Mouse (Mus musculus) CH12.LX (cell line): ENCODE results near the gene Cables2. TPM values are rescaled to one million over a fixed set of nuclear protein-coding genes. Genes with fewer than 3 reads are reported as not detected.

Source experiments
- DNase-seq: peaks from one replicate; pipeline ENCODE4 v3.0.0-alpha.2; 2013; ENCODE audit errors: extremely low read depth
- H3K27ac ChIP-seq: 2 replicates; pipeline ENCODE4 v1.5.1; 2012; ENCODE audit warnings: low read depth, mild to moderate bottlenecking, control low read depth, moderate library complexity; ENCODE audit not compliant: insufficient read depth
- H3K27me3 ChIP-seq: replicated peaks from 2 replicates; pipeline ENCODE3; 2012; ENCODE audit warnings: inconsistent platforms
- H3K36me3 ChIP-seq, 2 experiments: replicated peaks in 1 of 2; 2 replicates each; pipeline versions ENCODE3 to v1.6.1; 2012; ENCODE audit warnings: inconsistent platforms in 1 of 2, low read length in 1 of 2, mild to moderate bottlenecking in 1 of 2, mixed read lengths in 1 of 2, moderate library complexity in 1 of 2; ENCODE audit not compliant: control insufficient read depth in 1 of 2, insufficient read depth in 1 of 2
- H3K4me1 ChIP-seq, 2 experiments: 2 replicates each; pipeline ENCODE4 v1.6.1; 2012; ENCODE audit warnings: inconsistent platforms in 1 of 2, moderate library complexity in 1 of 2; ENCODE audit not compliant: insufficient read depth in 2 of 2, control insufficient read depth in 1 of 2
- H3K4me2 ChIP-seq: 2 replicates; pipeline ENCODE4 v1.6.1; 2012; ENCODE audit warnings: low read depth, mild to moderate bottlenecking, control low read depth; ENCODE audit not compliant: poor library complexity, insufficient read depth, severe bottlenecking
- H3K4me3 ChIP-seq, 3 experiments: fragments of 150-350 bp in 1 of 3; sonication (generic) in 1 of 3; replicated peaks in 1 of 3; 2 replicates each; pipeline versions ENCODE3 to v1.5.1; 2011 to 2012; ENCODE audit warnings: low read depth in 2 of 3, low read length in 2 of 3, mild to moderate bottlenecking in 2 of 3, moderate library complexity in 2 of 3, control low read depth in 1 of 3, improper control_type of control experiment in 1 of 3, inconsistent platforms in 1 of 3, mixed read lengths in 1 of 3; ENCODE audit not compliant: poor library complexity in 1 of 3
- H3K79me2 ChIP-seq: replicated peaks from 2 replicates; pipeline ENCODE4 v1.6.1; 2012; ENCODE audit warnings: mild to moderate bottlenecking, moderate library complexity; ENCODE audit not compliant: control insufficient read depth, poor library complexity, insufficient read depth, severe bottlenecking; ENCODE audit errors: extremely low read depth
- H3K9ac ChIP-seq: 2 replicates; pipeline ENCODE4 v1.6.1; 2012; ENCODE audit warnings: low read depth, mild to moderate bottlenecking, control low read depth, moderate library complexity; ENCODE audit not compliant: insufficient read depth
- H3K9me3 ChIP-seq: replicated peaks from 2 replicates; pipeline ENCODE3; 2012; ENCODE audit warnings: low read length, inconsistent platforms, mixed read lengths
- BHLHE40 ChIP-seq: IDR thresholded peaks from 2 replicates; pipeline ENCODE4 v1.6.1; 2011; ENCODE audit warnings: mild to moderate bottlenecking, low read depth, low read length, improper control_type of control experiment
- CHD2 ChIP-seq: IDR thresholded peaks from 2 replicates; pipeline ENCODE4 v1.6.1; 2011; ENCODE audit warnings: low read length, improper control_type of control experiment
- CTCF ChIP-seq, 2 experiments: IDR thresholded peaks in 1 of 2; conservative IDR thresholded peaks in 1 of 2; 2 replicates each; pipeline ENCODE4 v1.5.1; 2011 to 2012; ENCODE audit warnings: low read depth in 2 of 2, low read length in 2 of 2, improper control_type of control experiment in 1 of 2, inconsistent platforms in 1 of 2, mild to moderate bottlenecking in 1 of 2, moderate library complexity in 1 of 2
- HCFC1 ChIP-seq: IDR thresholded peaks from 2 replicates; pipeline ENCODE4 v1.6.1; 2012; ENCODE audit warnings: low read depth, mild to moderate bottlenecking, inconsistent platforms, low read length, improper control_type of control experiment
- JUN ChIP-seq: IDR thresholded peaks from 2 replicates; pipeline ENCODE4 v1.6.1; 2011; ENCODE audit warnings: low read depth, mild to moderate bottlenecking, low read length, improper control_type of control experiment, moderate library complexity; ENCODE audit not compliant: insufficient read depth
- KAT2A ChIP-seq: IDR thresholded peaks from 2 replicates; pipeline ENCODE4 v1.6.1; 2012; ENCODE audit warnings: low read length, improper control_type of control experiment, inconsistent platforms; ENCODE audit not compliant: insufficient replicate concordance
- MAFK ChIP-seq: IDR thresholded peaks from 2 replicates; pipeline ENCODE4 v1.6.1; 2011; ENCODE audit warnings: low read length, improper control_type of control experiment; ENCODE audit not compliant: insufficient replicate concordance
- MAX ChIP-seq: IDR thresholded peaks from 2 replicates; pipeline ENCODE4 v1.6.1; 2011; ENCODE audit warnings: low read length, improper control_type of control experiment
- MAZ ChIP-seq: IDR thresholded peaks from 2 replicates; pipeline ENCODE4 v1.6.1; 2012; ENCODE audit warnings: low read depth, mild to moderate bottlenecking, inconsistent platforms, low read length, improper control_type of control experiment, moderate library complexity
- MEF2A ChIP-seq: IDR thresholded peaks from 2 replicates; pipeline ENCODE4 v1.6.1; 2014; ENCODE audit warnings: low read depth, mild to moderate bottlenecking, inconsistent platforms, low read length, improper control_type of control experiment, borderline replicate concordance
- MYC ChIP-seq: IDR thresholded peaks from 2 replicates; pipeline ENCODE4 v1.6.1; 2011; ENCODE audit warnings: low read depth, mild to moderate bottlenecking, improper control_type of control experiment, low read length
- NELFE ChIP-seq: IDR thresholded peaks from 2 replicates; pipeline ENCODE4 v1.6.1; 2011; ENCODE audit warnings: low read depth, low read length, improper control_type of control experiment
- NRF1 ChIP-seq: IDR thresholded peaks from 2 replicates; pipeline ENCODE4 v1.6.1; 2014; ENCODE audit warnings: low read depth, mild to moderate bottlenecking, inconsistent platforms, low read length, improper control_type of control experiment, moderate library complexity
- POLR2A ChIP-seq: IDR thresholded peaks from 2 replicates; pipeline ENCODE4 v1.6.1; 2011; ENCODE audit warnings: low read depth, mild to moderate bottlenecking, improper control_type of control experiment, low read length
- POLR2AphosphoS2 ChIP-seq: IDR thresholded peaks from 2 replicates; pipeline ENCODE4 v1.6.1; 2011; ENCODE audit warnings: low read depth, low read length, improper control_type of control experiment
- RAD21 ChIP-seq: IDR thresholded peaks from 2 replicates; pipeline ENCODE4 v1.6.1; 2011; ENCODE audit warnings: low read depth, mild to moderate bottlenecking, low read length, improper control_type of control experiment, moderate library complexity
- SIN3A ChIP-seq: IDR thresholded peaks from 2 replicates; pipeline ENCODE4 v1.6.1; 2012; ENCODE audit warnings: low read length, improper control_type of control experiment, inconsistent platforms
- SMC3 ChIP-seq: IDR thresholded peaks from 2 replicates; pipeline ENCODE4 v1.6.1; 2011; ENCODE audit warnings: low read depth, low read length, improper control_type of control experiment
- TCF12 ChIP-seq: IDR thresholded peaks from 2 replicates; pipeline ENCODE4 v1.6.1; 2014; ENCODE audit warnings: low read depth, mild to moderate bottlenecking, inconsistent platforms, low read length, improper control_type of control experiment
- UBTF ChIP-seq: IDR thresholded peaks from 2 replicates; pipeline ENCODE4 v1.6.1; 2012; ENCODE audit warnings: low read depth, mild to moderate bottlenecking, inconsistent platforms, low read length, improper control_type of control experiment, moderate library complexity
- ZKSCAN1 ChIP-seq: IDR thresholded peaks from 2 replicates; pipeline ENCODE4 v1.6.1; 2012; ENCODE audit warnings: low read depth, inconsistent platforms, low read length, improper control_type of control experiment, borderline replicate concordance
- ZNF384 ChIP-seq: IDR thresholded peaks from 2 replicates; pipeline ENCODE4 v1.6.1; 2012; ENCODE audit warnings: low read depth, low read length, improper control_type of control experiment, inconsistent platforms
- dilution Hi-C: fragments of 300-500 bp; cut with MboI; formaldehyde crosslinking; loops from 2 replicates; pipeline ENCODE4 v1.14.3; 2020; ENCODE audit warnings: low sequenced_read_pairs; ENCODE audit not compliant: extremely low pct_unique_long_range_greater_than_20kb, extremely low pct_ligation_motif_present
- in situ Hi-C: fragments of 300-500 bp; cut with MboI; formaldehyde crosslinking; loops from 3 replicates; pipeline ENCODE4 v1.14.3; 2019; ENCODE audit warnings: low sequenced_read_pairs, low pct_ligation_motif_present, low pct_unique_long_range_greater_than_20kb, mixed read lengths
- polyA plus RNA-seq: library from polyadenylated mRNA; unstranded; fragments of >175 nt; gene quantifications from 2 replicates; pipeline ENCODE4 v1.2.1, GENCODE M21; 2012; ENCODE audit warnings: low read depth; ENCODE audit not compliant: insufficient read length
- total RNA-seq, 2 experiments: library from RNA; depleted of rRNA; stranded (reverse); fragments of 300-350 nt in 1 of 2; fragments of >200 nt in 1 of 2; gene quantifications; 2 replicates each; pipeline ENCODE4 v1.2.3; 2012 to 2014

Gene Cables2
- total and polyA plus RNA-seq, 3 experiments: 13.0 to 29.9 (median 17.2) TPM

DNA sequence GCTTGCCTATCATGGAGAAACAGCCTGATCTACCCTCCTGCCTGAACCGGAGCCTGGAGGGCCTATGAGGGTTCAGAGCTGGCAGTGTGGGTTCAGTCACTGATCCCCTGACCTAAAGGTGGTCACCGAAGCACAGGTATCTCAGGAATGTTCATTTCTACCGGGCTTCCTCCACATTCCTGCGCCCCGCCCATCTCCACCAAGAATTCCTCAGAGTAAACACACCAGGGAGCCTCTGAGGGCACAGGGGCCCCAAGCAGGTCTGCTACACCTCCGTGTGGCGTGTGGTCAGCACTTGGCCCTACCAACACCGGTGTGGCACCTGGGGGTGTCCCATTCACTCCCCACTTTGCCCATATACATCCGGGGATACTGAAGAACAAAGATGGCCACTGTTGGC lies 53.1 kb downstream of the Cables2 start:
- no peak for TF ChIP-seq POLR2A
- TF ChIP-seq UBTF: no peak
- TF ChIP-seq NRF1: no peak
- no peak for TF ChIP-seq RAD21
- TF ChIP-seq SMC3: no peak
- no peak for TF ChIP-seq ZKSCAN1
- TF ChIP-seq JUN: no peak
- no peak for TF ChIP-seq ZNF384
- no peak for TF ChIP-seq HCFC1
- no peak for TF ChIP-seq CHD2
- no peak for TF ChIP-seq POLR2AphosphoS2
- no peak for TF ChIP-seq MYC
- TF ChIP-seq MAZ: no peak
- no peak for TF ChIP-seq TCF12
- no peak for TF ChIP-seq MEF2A
- TF ChIP-seq KAT2A: no peak
- no peak for TF ChIP-seq NELFE
- TF ChIP-seq MAFK: no peak
- no peak for TF ChIP-seq MAX
- TF ChIP-seq, all 38 proteins: peak for 0
- dilution Hi-C loops (no loop called here), in situ Hi-C loops (no loop called here)
- Histone ChIP-seq H3K4me2 (no peak overlapping the region), H3K36me3 (no peaks in the 10 kb centered on the region), H3K79me2 (no peaks in the 10 kb centered on the region), H3K9me3 (no peaks in the 10 kb centered on the region), H3K27ac (no peak overlapping the region), H3K4me1 (peaks cover under 1 to 3% of the 10 kb centered on the region in 2 experiments; a peak in 2 of 4 replicates), H3K27me3 (peaks cover 91% of the 10 kb centered on the region), H3K9ac (no peak overlapping the region), H3K4me3 (no peak overlapping the region)
- DNase-seq: no peak

DNA sequence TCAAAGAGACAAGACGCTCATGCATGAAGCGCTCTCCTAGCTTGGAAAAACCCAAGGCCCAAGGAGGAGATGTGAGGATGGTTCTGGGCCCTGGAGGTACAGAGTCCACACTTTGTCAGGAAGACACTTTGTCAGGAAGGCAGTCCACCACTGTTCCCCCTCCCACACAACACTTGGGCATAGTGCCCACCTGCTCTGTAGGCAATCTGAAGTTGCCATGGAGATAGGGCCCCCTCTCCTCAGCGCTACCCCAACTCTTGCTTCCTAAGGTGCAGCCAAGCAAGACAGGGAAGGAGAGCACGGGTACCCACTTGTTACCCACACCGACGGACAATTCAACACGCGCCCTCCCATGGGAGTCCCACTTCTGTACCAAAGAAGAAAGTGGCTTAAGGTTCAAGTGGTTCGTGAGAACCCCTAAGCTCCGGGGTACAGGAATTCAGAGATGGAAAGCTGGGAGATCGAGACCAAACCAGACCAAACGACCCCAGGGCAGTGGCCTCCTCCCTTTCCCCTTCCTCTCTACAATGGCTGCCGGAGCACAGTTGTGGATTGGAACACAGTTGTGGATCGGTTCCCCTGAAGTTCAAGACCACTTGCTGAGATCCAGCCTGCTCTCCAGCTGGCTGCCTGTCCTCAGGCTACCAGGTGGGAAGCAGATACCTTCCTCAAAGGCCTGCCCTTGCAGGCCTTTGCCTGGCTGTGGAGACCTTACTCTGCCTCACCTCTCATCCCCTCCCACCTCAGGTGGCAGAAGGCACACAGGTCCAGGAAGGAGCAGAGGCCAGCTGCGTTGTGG lies 54.0 kb downstream of the Cables2 start:
- Histone ChIP-seq H3K27ac (no peak overlapping the region), H3K36me3 (no peaks in the 10 kb centered on the region), H3K27me3 (peaks cover 84% of the 10 kb centered on the region), H3K79me2 (no peaks in the 10 kb centered on the region), H3K9me3 (no peaks in the 10 kb centered on the region), H3K4me2 (no peak overlapping the region), H3K4me1 (peaks cover 0 to 3% of the 10 kb centered on the region in 2 experiments; a peak in 2 of 4 replicates)
- dilution Hi-C loops (no loop called here), in situ Hi-C loops (no loop called here)
- no peak for DNase-seq
- TF ChIP-seq MAZ (no peak), NRF1 (no peak), HCFC1 (no peak), CTCF (conservative IDR thresholded peaks at IDR 0.05 in 1 of 2, IDR thresholded peaks at IDR 0.05 in 1 of 2; ENCODE audit: low read depth in 2 of 2, low read length in 2 of 2) (no peak), SIN3A (no peak), KAT2A (no peak), ZKSCAN1 (no peak), BHLHE40 (no peak), MAX (no peak)
- TF ChIP-seq, all 38 proteins: peak for 0
- H3K4me3 ChIP-seq: no peak overlapping the region
- no peak overlapping the region for H3K9ac ChIP-seq
